Mouse (Mus musculus) ES-E14 (cell line): ENCODE data around the gene Slc7a11. TPM values are rescaled to one million over a fixed set of nuclear protein-coding genes. Genes with fewer than 3 reads are reported as not detected.

ENCODE experiments used
- DNase-seq: peaks from one replicate; pipeline ENCODE4 v3.0.0-alpha.2; 2013; ENCODE audit warnings: low read depth, low spot score
- H3K27ac ChIP-seq: 2 replicates; pipeline ENCODE4 v1.5.1; 2012; ENCODE audit warnings: low read depth, mild to moderate bottlenecking, low read length, moderate library complexity, mixed read lengths; ENCODE audit not compliant: poor library complexity, insufficient read depth, severe bottlenecking
- H3K36me3 ChIP-seq: 2 replicates; pipeline ENCODE4 v1.6.1; 2012; ENCODE audit warnings: mild to moderate bottlenecking, low read length, moderate library complexity, mixed read lengths; ENCODE audit not compliant: control insufficient read depth, poor library complexity, insufficient read depth, severe bottlenecking
- H3K4me1 ChIP-seq, 2 experiments: fragments of 150-350 bp in 1 of 2; sonication (generic) in 1 of 2; 2 replicates each; pipeline ENCODE4 v1.6.1; 2012; ENCODE audit warnings: low read length in 2 of 2, mild to moderate bottlenecking in 1 of 2, mixed read lengths in 1 of 2; ENCODE audit not compliant: control insufficient read depth in 2 of 2, insufficient read depth in 2 of 2, poor library complexity in 1 of 2
- H3K4me3 ChIP-seq, 2 experiments: fragments of 150-350 bp in 1 of 2; sonication (generic) in 1 of 2; 2 replicates each; pipeline ENCODE4 v1.5.1; 2012; ENCODE audit warnings: low read length in 2 of 2, low read depth in 1 of 2, mild to moderate bottlenecking in 1 of 2, mixed read lengths in 1 of 2; ENCODE audit not compliant: insufficient read depth in 1 of 2, poor library complexity in 1 of 2, severe bottlenecking in 1 of 2
- H3K9ac ChIP-seq: 2 replicates; pipeline ENCODE4 v1.6.1; 2012; ENCODE audit warnings: low read depth, mild to moderate bottlenecking, low read length, mixed read lengths; ENCODE audit not compliant: poor library complexity, insufficient read depth, severe bottlenecking
- H3K9me3 ChIP-seq: fragments of 150-350 bp; sonication (generic); 2 replicates; pipeline ENCODE4 v1.6.1; 2012; ENCODE audit warnings: low read depth, mild to moderate bottlenecking, low read length; ENCODE audit not compliant: control insufficient read depth, insufficient read depth
- CHD2 ChIP-seq: IDR thresholded peaks from 2 replicates; pipeline ENCODE4 v1.6.1; 2014; ENCODE audit warnings: mild to moderate bottlenecking, low read depth, low read length, inconsistent platforms
- HCFC1 ChIP-seq: IDR thresholded peaks from 2 replicates; pipeline ENCODE4 v1.6.1; 2012; ENCODE audit warnings: low read length, inconsistent platforms, borderline replicate concordance; ENCODE audit not compliant: insufficient read depth
- MAFK ChIP-seq: IDR thresholded peaks from 2 replicates; pipeline ENCODE4 v1.6.1; 2014; ENCODE audit warnings: mild to moderate bottlenecking, low read depth, low read length, inconsistent platforms; ENCODE audit not compliant: insufficient read depth
- ZC3H11A ChIP-seq: IDR thresholded peaks from 2 replicates; pipeline ENCODE4 v1.6.1; 2012; ENCODE audit warnings: low read depth, mild to moderate bottlenecking, inconsistent platforms, low read length, borderline replicate concordance
- ZNF384 ChIP-seq: IDR thresholded peaks from 2 replicates; pipeline ENCODE4 v1.6.1; 2012; ENCODE audit warnings: low read depth, low read length, inconsistent platforms
- in situ Hi-C, 2 experiments: fragments of 600-800 bp; cut with MboI; formaldehyde crosslinking; loops; one replicate each; pipeline ENCODE4 v1.15.1; 2025; ENCODE audit warnings: low sequenced_read_pairs in 2 of 2, inconsistent platforms in 1 of 2; ENCODE audit not compliant: unreplicated experiment in 2 of 2
- total RNA-seq: library from RNA; depleted of rRNA; stranded (reverse); fragments of 300-350 nt; gene quantifications from 2 replicates; pipeline ENCODE4 v1.2.3, GENCODE M21; 2012

The Slc7a11 gene
- total RNA-seq, 1 experiment, result 2.1 TPM

DNA sequence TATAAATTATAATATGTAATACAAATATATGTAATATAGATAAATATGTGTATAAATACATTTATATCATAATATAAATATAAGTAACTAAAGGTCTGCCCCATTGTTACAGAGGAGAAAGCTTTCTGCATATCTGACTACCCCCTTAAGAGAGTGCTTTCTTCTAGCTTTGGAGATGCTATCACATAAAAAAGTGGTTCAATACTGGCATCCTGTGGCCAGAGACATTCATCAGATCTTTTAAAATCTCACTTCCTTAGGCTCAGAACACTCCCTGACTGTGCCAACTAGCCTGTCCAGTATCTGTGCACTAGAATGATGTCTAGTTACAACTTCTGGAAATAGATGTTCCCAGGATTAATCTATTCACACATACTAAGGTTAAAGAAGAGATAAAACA lies 67.9 kb downstream of the Slc7a11 start:
- no peak for DNase-seq
- Histone ChIP-seq H3K36me3 (no peaks in the 10 kb centered on the region), H3K27ac (no peak overlapping the region), H3K9me3 (no peaks in the 10 kb centered on the region), H3K9ac (no peak overlapping the region), H3K4me3 (no peak overlapping the region), H3K4me1 (no peaks in the 10 kb centered on the region)
- no peak for TF ChIP-seq ZC3H11A
- no peak for TF ChIP-seq MAFK
- TF ChIP-seq ZNF384, result no peak
- no peak for TF ChIP-seq HCFC1
- no peak for TF ChIP-seq CHD2
- in situ Hi-C loops, result no loop called here

DNA sequence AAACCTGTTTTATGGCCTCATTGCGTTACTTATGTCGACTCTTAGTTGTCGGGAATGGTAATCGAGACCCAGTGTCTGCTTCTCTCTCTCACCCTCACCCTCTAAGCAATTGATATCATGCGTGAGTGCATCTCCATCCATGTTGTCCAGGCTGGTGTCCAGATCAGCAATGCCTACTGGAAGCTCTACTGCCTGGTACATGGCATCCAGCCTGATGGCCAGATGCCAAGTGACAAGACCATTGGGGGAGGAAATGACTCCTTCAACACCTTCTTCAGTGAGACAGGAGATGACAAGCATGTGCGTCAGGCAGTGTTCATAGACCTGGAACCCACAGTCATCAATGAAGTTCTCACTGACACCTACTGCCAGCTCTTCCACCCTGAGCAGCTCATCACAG lies 73.6 kb downstream of the Slc7a11 start:
- Histone ChIP-seq H3K4me3 (no peak overlapping the region), H3K4me1 (no peaks in the 10 kb centered on the region), H3K36me3 (no peaks in the 10 kb centered on the region), H3K27ac (no peak overlapping the region), H3K9me3 (no peaks in the 10 kb centered on the region), H3K9ac (no peak overlapping the region)
- DNase-seq, result no peak
- TF ChIP-seq ZNF384 (no peak), ZC3H11A (no peak), MAFK (no peak), HCFC1 (no peak), CHD2 (no peak)
- in situ Hi-C loops, result no loop called here

DNA sequence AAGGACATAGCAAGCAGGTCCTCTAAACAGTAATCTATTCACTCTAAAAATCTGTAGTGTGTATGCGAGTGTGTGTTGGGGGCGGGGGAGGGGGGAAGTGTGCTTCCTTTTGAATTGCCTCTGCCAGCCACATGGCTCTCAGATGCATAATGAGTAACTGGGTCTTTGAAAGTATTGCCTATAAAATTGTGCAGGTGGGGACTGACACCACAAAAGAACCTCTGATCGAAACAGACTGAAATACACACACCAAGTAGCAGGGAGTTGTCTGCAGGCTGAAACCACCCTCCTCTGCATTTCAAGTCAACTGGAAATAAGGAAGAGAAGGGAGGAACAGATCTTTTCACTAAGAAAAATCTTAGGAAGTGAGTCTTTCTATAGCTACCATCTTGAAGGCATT lies 76.2 kb downstream of the Slc7a11 start:
- TF ChIP-seq ZNF384 (no peak), MAFK (no peak), ZC3H11A (no peak), HCFC1 (no peak), CHD2 (no peak)
- Histone ChIP-seq H3K27ac (no peak overlapping the region), H3K9me3 (no peaks in the 10 kb centered on the region), H3K36me3 (no peaks in the 10 kb centered on the region), H3K9ac (no peak overlapping the region), H3K4me3 (no peak overlapping the region), H3K4me1 (no peaks in the 10 kb centered on the region)
- DNase-seq, result no peak
- in situ Hi-C loops, result no loop called here

DNA sequence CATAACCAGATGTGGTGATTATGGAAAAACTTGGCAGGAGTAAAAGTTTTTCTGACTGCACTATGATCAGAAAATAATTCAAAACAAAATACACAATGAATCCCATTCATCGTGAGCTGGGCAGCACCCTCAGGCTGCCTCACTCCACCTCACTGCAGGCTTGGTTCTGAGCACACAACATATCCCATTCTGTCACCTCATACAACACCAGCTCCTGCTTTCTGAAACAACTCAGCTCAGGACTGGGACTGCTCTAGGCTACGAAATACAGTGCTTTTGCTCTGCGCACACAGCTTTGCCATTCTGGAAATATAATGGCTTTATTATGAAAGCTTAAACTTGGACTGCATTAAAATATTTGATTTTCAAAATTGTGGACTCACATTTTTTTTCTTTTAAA lies 79.8 kb downstream of the Slc7a11 start:
- no peak for DNase-seq
- Histone ChIP-seq H3K9me3 (no peaks in the 10 kb centered on the region), H3K4me1 (no peaks in the 10 kb centered on the region), H3K9ac (no peak overlapping the region), H3K4me3 (no peak overlapping the region), H3K27ac (no peak overlapping the region), H3K36me3 (no peaks in the 10 kb centered on the region)
- in situ Hi-C loops, result no loop called here
- TF ChIP-seq ZNF384 (no peak), ZC3H11A (no peak), HCFC1 (no peak), MAFK (no peak), CHD2 (no peak)

DNA sequence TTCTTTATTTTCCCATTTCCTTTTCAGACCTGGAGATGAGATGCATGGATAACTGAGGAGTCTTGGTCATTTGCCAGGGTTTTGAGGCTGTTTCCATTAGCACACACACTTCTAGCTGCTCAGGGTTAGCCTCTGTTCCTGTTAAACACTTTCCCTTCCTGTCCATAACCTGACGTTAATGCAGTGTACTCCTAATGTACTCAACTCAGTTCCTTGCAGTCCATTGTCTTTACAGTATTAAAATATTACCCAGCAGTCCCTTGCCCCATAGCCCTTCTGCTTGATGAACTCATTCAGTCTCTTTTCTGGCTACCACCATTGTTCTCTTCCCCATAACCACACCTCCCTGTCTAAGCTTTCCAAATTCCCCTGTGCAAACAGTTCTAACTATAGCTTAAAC lies 96.3 kb downstream of the Slc7a11 start:
- H3K9me3 ChIP-seq, result no peaks in the 10 kb centered on the region
- in situ Hi-C loops, result no loop called here
- TF ChIP-seq ZNF384, result no peak
- TF ChIP-seq CHD2, result no peak
- no peak for TF ChIP-seq MAFK
- TF ChIP-seq HCFC1, result no peak
- no peak for TF ChIP-seq ZC3H11A
- H3K36me3 ChIP-seq, result no peaks in the 10 kb centered on the region
- H3K4me3 ChIP-seq, result no peak overlapping the region
- DNase-seq, result no peak
- no peak overlapping the region for H3K27ac ChIP-seq
- no peak overlapping the region for H3K9ac ChIP-seq
- no peaks in the 10 kb centered on the region for H3K4me1 ChIP-seq
